Mouse (Mus musculus) forebrain, embryonic 14.5 days (tissue): ENCODE measurements at regions not wholly inside any gene's neighbourhood (a gene's known extent, or its start where the extent isn't known, plus 50 kb on each side); places are given as distances from the start of the nearest gene placed in this dataset.
"Not testable (repeated sequence)": the region's sequence is repeated elsewhere in the genome, so short reads cannot be mapped to it uniquely, and the experiment has no call there.

Experiments used
- ATAC-seq: fragments of 200-750 bp; cut with Nextera tagmentation; 2 replicates; pipeline ENCODE4 v1.8.0; 2017; ENCODE audit warnings: mild to moderate bottlenecking, moderate library complexity
- DNase-seq: peaks from one replicate; pipeline ENCODE4 v3.0.0-alpha.2; 2015; ENCODE audit warnings: low spot score
- H3K27ac ChIP-seq: fragments of 300-500 bp; sonication (generic); 2 replicates; pipeline ENCODE4 v1.5.1; 2014; ENCODE audit warnings: low read depth, mild to moderate bottlenecking, control low read depth, low read length, moderate library complexity
- H3K27me3 ChIP-seq: fragments of 300-500 bp; sonication (generic); replicated peaks from 2 replicates; pipeline ENCODE4 v1.6.1; 2014; ENCODE audit warnings: low read length, control low read depth, mixed read lengths; ENCODE audit not compliant: control insufficient read depth, insufficient read depth
- H3K36me3 ChIP-seq: fragments of 300-500 bp; sonication (generic); 2 replicates; pipeline ENCODE4 v1.6.1; 2014; ENCODE audit warnings: low read length, control low read depth; ENCODE audit not compliant: control insufficient read depth, insufficient read depth
- H3K4me1 ChIP-seq: fragments of 300-500 bp; sonication (generic); 2 replicates; pipeline ENCODE4 v1.6.1; 2014; ENCODE audit warnings: antibody characterized with exemption, low read length, control low read depth; ENCODE audit not compliant: control insufficient read depth, insufficient read depth
- H3K4me2 ChIP-seq: fragments of 300-500 bp; sonication (generic); 2 replicates; pipeline ENCODE4 v1.6.1; 2014; ENCODE audit warnings: mild to moderate bottlenecking, control low read depth, low read length
- H3K4me3 ChIP-seq: fragments of 300-500 bp; sonication (generic); 2 replicates; pipeline ENCODE4 v1.5.1; 2014; ENCODE audit warnings: low read depth, low read length, control low read depth
- H3K9ac ChIP-seq: fragments of 300-500 bp; sonication (generic); 2 replicates; pipeline ENCODE4 v1.6.1; 2014; ENCODE audit warnings: mild to moderate bottlenecking, low read length, control low read depth, moderate library complexity
- H3K9me3 ChIP-seq: fragments of 300-500 bp; sonication (generic); replicated peaks from 2 replicates; pipeline ENCODE4 v1.6.1; 2016; ENCODE audit warnings: low read length, control low read depth, mixed read lengths; ENCODE audit not compliant: control insufficient read depth
- WGBS: fragments of 180-500 bp; shearing (Covaris S2); extraction: QIAGEN DNeasy Blood & Tissue Kit; methylation state at CpG from one replicate; pipeline ENCODE4 v1.1.7; 2014; 5-methylcytosine and 5-hydroxymethylcytosine counted together

GRCm38 (mm10) chr8:54239106-54239505 lies 161.7 kb downstream of the Vegfc start:
- not testable (repeated sequence) for H3K4me3 ChIP-seq, H3K9me3 ChIP-seq, ATAC-seq, H3K27ac ChIP-seq, H3K27me3 ChIP-seq, H3K4me1 ChIP-seq, H3K9ac ChIP-seq, H3K36me3 ChIP-seq, DNase-seq, H3K4me2 ChIP-seq
- WGBS, result 94% methylated on average over 7 of the region's 7 CpGs

GRCm38 (mm10) chr8:54255434-54255833 lies 178.0 kb downstream of the Vegfc start:
- H3K4me3 ChIP-seq, result no peak overlapping the region
- H3K27me3 ChIP-seq, result no peaks in the 10 kb centered on the region
- H3K9me3 ChIP-seq, result no peaks in the 10 kb centered on the region
- DNase-seq (no peak), ATAC-seq (no peak)
- H3K36me3 ChIP-seq, result no peaks in the 10 kb centered on the region
- no peak overlapping the region for H3K4me2 ChIP-seq
- no peak overlapping the region for H3K27ac ChIP-seq
- no peak overlapping the region for H3K9ac ChIP-seq
- no peaks in the 10 kb centered on the region for H3K4me1 ChIP-seq

GRCm38 (mm10) chr8:54270110-54270509 lies 192.7 kb downstream of the Vegfc start:
- Histone ChIP-seq H3K4me1 (no peaks in the 10 kb centered on the region), H3K4me2 (no peak overlapping the region), H3K9me3 (no peaks in the 10 kb centered on the region), H3K36me3 (no peaks in the 10 kb centered on the region), H3K4me3 (no peak overlapping the region), H3K27ac (no peak overlapping the region), H3K27me3 (no peaks in the 10 kb centered on the region), H3K9ac (no peak overlapping the region)
- WGBS, result 75% methylated on average over 2 of the region's 2 CpGs
- ATAC-seq (no peak), DNase-seq (peak; percentile 35)

GRCm38 (mm10) chr8:54273080-54273479 lies 195.7 kb downstream of the Vegfc start:
- Histone ChIP-seq H3K27ac (no peak overlapping the region), H3K4me2 (no peak overlapping the region), H3K27me3 (no peaks in the 10 kb centered on the region), H3K4me1 (no peaks in the 10 kb centered on the region), H3K9ac (no peak overlapping the region), H3K9me3 (no peaks in the 10 kb centered on the region), H3K36me3 (no peaks in the 10 kb centered on the region), H3K4me3 (no peak overlapping the region)
- ATAC-seq (no peak), DNase-seq (no peak)
- WGBS, result 72% methylated on average over 3 of the region's 3 CpGs

GRCm38 (mm10) chr8:54275487-54275886 lies 198.1 kb downstream of the Vegfc start:
- Histone ChIP-seq H3K9me3 (no peaks in the 10 kb centered on the region), H3K4me1 (no peaks in the 10 kb centered on the region), H3K27ac (no peak overlapping the region), H3K4me3 (no peak overlapping the region), H3K4me2 (no peak overlapping the region), H3K36me3 (no peaks in the 10 kb centered on the region), H3K27me3 (no peaks in the 10 kb centered on the region), H3K9ac (no peak overlapping the region)
- ATAC-seq, result no peak
- 91% methylated on average over 1 of the region's 1 CpGs for WGBS
- DNase-seq, result no peak
